Mouse (Mus musculus): ENCODE data around the gene Scp2. TPM values are rescaled to one million over a fixed set of nuclear protein-coding genes. Genes with fewer than 3 reads are reported as not detected.

Scp2 gene
- polyA plus RNA-seq, 1 experiment from 2014 or later, result 189 TPM

GRCm38 (mm10) chr4:108071235-108071901 is 73.4 kb downstream of the Scp2 start:
- Histone ChIP-seq H3K27ac (ENCODE audit: low read length) (peak overlapping the region; percentile 66), H3K4me1 (ENCODE audit: control insufficient read depth, insufficient read depth, low read length) (peaks cover 9% of the 10 kb centered on the region), H3K9me3 (replicated peaks; ENCODE audit: control insufficient read depth, low read length) (no peaks in the 10 kb centered on the region), H3K4me3 (ENCODE audit: low read length) (peak overlapping the region; percentile 66), H3K27me3 (ENCODE audit: control insufficient read depth, insufficient read depth, low read length) (no peaks in the 10 kb centered on the region), H3K9ac (ENCODE audit: low read length) (peak overlapping the region; percentile 76), H3K36me3 (ENCODE audit: control insufficient read depth, insufficient read depth) (peaks cover 3% of the 10 kb centered on the region; the same call in 1 of the 2 replicates), H3K4me2 (ENCODE audit: low read depth, low read length) (peak overlapping the region; percentile 80)
- ATAC-seq (replicated peaks; ENCODE audit: extremely low read depth, insufficient read depth, low FRiP score), result peak; percentile 95
- 3% methylated on average over 26 of the region's 26 CpGs for WGBS

DNA sequence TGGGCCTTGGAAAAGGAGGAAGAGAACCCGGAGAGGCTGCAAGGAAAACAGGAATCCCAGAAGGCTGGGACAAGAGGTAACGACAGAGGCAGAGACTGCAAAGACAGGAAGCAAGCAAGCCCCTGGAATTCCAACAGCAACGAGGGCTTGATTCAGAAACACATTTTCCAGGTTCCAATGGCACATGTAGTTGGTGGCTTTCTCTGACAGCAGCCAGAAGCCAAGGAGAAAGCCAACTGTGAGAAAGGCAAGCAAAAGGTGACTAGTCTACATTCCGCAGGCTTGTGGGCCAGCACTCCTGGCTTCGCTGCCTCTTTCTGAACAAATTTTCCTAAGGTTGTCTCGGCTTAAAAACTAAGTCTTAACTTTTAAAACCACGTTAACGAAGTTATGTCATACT is 74.1 kb downstream of the Scp2 start:
- Histone ChIP-seq H3K4me2 (ENCODE audit: low read depth, low read length) (peak overlapping the region; percentile 80), H3K9me3 (replicated peaks; ENCODE audit: control insufficient read depth, low read length) (no peaks in the 10 kb centered on the region), H3K4me3 (ENCODE audit: low read length) (peak overlapping the region; percentile 66), H3K4me1 (ENCODE audit: control insufficient read depth, insufficient read depth, low read length) (peaks cover 9% of the 10 kb centered on the region), H3K36me3 (ENCODE audit: control insufficient read depth, insufficient read depth) (peaks cover 6% of the 10 kb centered on the region; the same call in 1 of the 2 replicates), H3K27ac (ENCODE audit: low read length) (peak overlapping the region; percentile 66), H3K27me3 (ENCODE audit: control insufficient read depth, insufficient read depth, low read length) (no peaks in the 10 kb centered on the region), H3K9ac (ENCODE audit: low read length) (peak overlapping the region; percentile 76)
- no peak for ATAC-seq (replicated peaks; ENCODE audit: extremely low read depth, insufficient read depth, low FRiP score)
- whole genome bisulfite sequencing, result 6% methylated on average over 8 of the region's 8 CpGs

- peak overlapping the region; percentile 76 for H3K9ac ChIP-seq (ENCODE audit: low read length)
- H3K27ac ChIP-seq (ENCODE audit: low read length), result peak overlapping the region; percentile 66; the same call in 1 of the 2 replicates
- peak overlapping the region; percentile 66 for H3K4me3 ChIP-seq (ENCODE audit: low read length)
- H3K27me3 ChIP-seq (ENCODE audit: control insufficient read depth, insufficient read depth, low read length), result no peaks in the 10 kb centered on the region
- no peak for ATAC-seq (replicated peaks; ENCODE audit: extremely low read depth, insufficient read depth, low FRiP score)
- WGBS, result 53% methylated on average over 4 of the region's 4 CpGs
- H3K4me1 ChIP-seq (ENCODE audit: control insufficient read depth, insufficient read depth, low read length), result peaks cover 11% of the 10 kb centered on the region
- no peaks in the 10 kb centered on the region for H3K9me3 ChIP-seq (replicated peaks; ENCODE audit: control insufficient read depth, low read length)
- H3K4me2 ChIP-seq (ENCODE audit: low read depth, low read length), result peak overlapping the region; percentile 80
- H3K36me3 ChIP-seq (ENCODE audit: control insufficient read depth, insufficient read depth), result peaks cover 6% of the 10 kb centered on the region; the same call in 1 of the 2 replicates
Measured at GRCm38 (mm10) chr4:108070286-108070685, 74.5 kb downstream of the Scp2 start.

- Histone ChIP-seq H3K9me3 (replicated peaks; ENCODE audit: control insufficient read depth, low read length) (no peaks in the 10 kb centered on the region), H3K36me3 (ENCODE audit: control insufficient read depth, insufficient read depth) (peaks cover 6% of the 10 kb centered on the region), H3K27me3 (ENCODE audit: control insufficient read depth, insufficient read depth, low read length) (no peaks in the 10 kb centered on the region), H3K27ac (ENCODE audit: low read length) (no peak overlapping the region), H3K4me2 (ENCODE audit: low read depth, low read length) (no peak overlapping the region), H3K4me1 (ENCODE audit: control insufficient read depth, insufficient read depth, low read length) (peaks cover 12% of the 10 kb centered on the region), H3K9ac (ENCODE audit: low read length) (no peak overlapping the region), H3K4me3 (ENCODE audit: low read length) (no peak overlapping the region)
- no peak for ATAC-seq (replicated peaks; ENCODE audit: extremely low read depth, insufficient read depth, low FRiP score)
- 80% methylated on average over 2 of the region's 2 CpGs for WGBS
Measured at GRCm38 (mm10) chr4:108068081-108068480, 76.7 kb downstream of the Scp2 start.

DNA sequence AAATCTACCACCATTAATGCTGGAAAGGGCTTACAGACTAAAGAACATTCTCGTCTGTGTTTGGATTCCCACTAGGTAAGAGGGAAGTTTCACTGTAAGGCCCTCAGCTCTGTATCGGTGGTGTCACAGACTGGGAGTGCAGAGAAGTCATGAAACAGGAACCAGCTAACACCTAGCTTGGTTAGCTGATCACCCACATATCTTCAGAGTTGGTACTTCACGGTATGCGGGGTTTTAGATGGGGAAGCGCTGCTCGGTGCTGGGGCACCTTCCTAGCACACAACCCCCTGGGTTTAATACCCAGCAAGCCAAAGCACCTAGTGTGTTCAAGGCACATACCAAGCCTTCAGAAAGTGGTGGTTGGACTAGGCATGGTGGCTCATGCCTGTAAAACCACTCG is 77.5 kb downstream of the Scp2 start:
- Histone ChIP-seq H3K4me3 (ENCODE audit: low read length) (no peak overlapping the region), H3K36me3 (ENCODE audit: control insufficient read depth, insufficient read depth) (peaks cover 13% of the 10 kb centered on the region), H3K27ac (ENCODE audit: low read length) (no peak overlapping the region), H3K9ac (ENCODE audit: low read length) (no peak overlapping the region), H3K4me1 (ENCODE audit: control insufficient read depth, insufficient read depth, low read length) (peaks cover 12% of the 10 kb centered on the region), H3K27me3 (ENCODE audit: control insufficient read depth, insufficient read depth, low read length) (no peaks in the 10 kb centered on the region), H3K4me2 (ENCODE audit: low read depth, low read length) (no peak overlapping the region), H3K9me3 (replicated peaks; ENCODE audit: control insufficient read depth, low read length) (no peaks in the 10 kb centered on the region)
- 87% methylated on average over 7 of the region's 7 CpGs for WGBS
- no peak for ATAC-seq (replicated peaks; ENCODE audit: extremely low read depth, insufficient read depth, low FRiP score)

GRCm38 (mm10) chr4:108066569-108066968 is 78.2 kb downstream of the Scp2 start:
- Histone ChIP-seq H3K4me3 (ENCODE audit: low read length) (no peak overlapping the region), H3K4me1 (ENCODE audit: control insufficient read depth, insufficient read depth, low read length) (peaks cover 12% of the 10 kb centered on the region), H3K36me3 (ENCODE audit: control insufficient read depth, insufficient read depth) (peaks cover 17% of the 10 kb centered on the region), H3K4me2 (ENCODE audit: low read depth, low read length) (no peak overlapping the region), H3K9ac (ENCODE audit: low read length) (no peak overlapping the region), H3K27ac (ENCODE audit: low read length) (no peak overlapping the region), H3K27me3 (ENCODE audit: control insufficient read depth, insufficient read depth, low read length) (no peaks in the 10 kb centered on the region), H3K9me3 (replicated peaks; ENCODE audit: control insufficient read depth, low read length) (no peaks in the 10 kb centered on the region)
- no peak for ATAC-seq (replicated peaks; ENCODE audit: extremely low read depth, insufficient read depth, low FRiP score)
- 87% methylated on average over 4 of the region's 4 CpGs for WGBS

GRCm38 (mm10) chr4:108065176-108065844 is 79.5 kb downstream of the Scp2 start:
- no peaks in the 10 kb centered on the region for H3K27me3 ChIP-seq (ENCODE audit: control insufficient read depth, insufficient read depth, low read length)
- H3K4me1 ChIP-seq (ENCODE audit: control insufficient read depth, insufficient read depth, low read length), result peaks cover 10% of the 10 kb centered on the region
- H3K4me2 ChIP-seq (ENCODE audit: low read depth, low read length), result no peak overlapping the region
- no peak overlapping the region for H3K27ac ChIP-seq (ENCODE audit: low read length)
- no peak overlapping the region for H3K4me3 ChIP-seq (ENCODE audit: low read length)
- H3K9me3 ChIP-seq (replicated peaks; ENCODE audit: control insufficient read depth, low read length), result no peaks in the 10 kb centered on the region
- WGBS, result 45% methylated on average over 2 of the region's 2 CpGs
- ATAC-seq (replicated peaks; ENCODE audit: extremely low read depth, insufficient read depth, low FRiP score), result no peak
- H3K36me3 ChIP-seq (ENCODE audit: control insufficient read depth, insufficient read depth), result peaks cover 18% of the 10 kb centered on the region
- H3K9ac ChIP-seq (ENCODE audit: low read length), result no peak overlapping the region

DNA sequence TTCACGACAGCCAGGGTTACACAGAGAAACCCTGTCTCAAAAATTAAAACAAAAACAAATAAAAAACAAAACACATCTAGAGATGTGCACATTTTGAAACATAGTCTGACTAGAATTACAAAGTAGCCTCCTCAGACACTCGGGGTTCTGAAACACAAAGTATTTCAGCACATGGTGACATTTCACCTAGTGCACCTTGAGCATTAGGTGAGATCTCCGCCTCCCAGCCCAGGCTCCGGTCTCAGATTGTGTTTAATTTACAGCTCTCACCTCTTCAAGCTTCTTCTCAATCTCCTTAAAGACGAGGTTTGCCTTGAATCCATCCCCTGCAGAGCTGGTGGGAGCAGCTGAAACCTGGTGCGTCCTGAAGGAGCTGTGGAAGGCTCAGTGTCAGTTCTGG is 81.2 kb downstream of the Scp2 start:
- H3K36me3 ChIP-seq (ENCODE audit: control insufficient read depth, insufficient read depth), result peaks cover 18% of the 10 kb centered on the region
- no peak for ATAC-seq (replicated peaks; ENCODE audit: extremely low read depth, insufficient read depth, low FRiP score)
- no peak overlapping the region for H3K27ac ChIP-seq (ENCODE audit: low read length)
- no peaks in the 10 kb centered on the region for H3K9me3 ChIP-seq (replicated peaks; ENCODE audit: control insufficient read depth, low read length)
- H3K4me3 ChIP-seq (ENCODE audit: low read length), result no peak overlapping the region
- H3K4me1 ChIP-seq (ENCODE audit: control insufficient read depth, insufficient read depth, low read length), result 0 out of 2 replicates have a peak, but pooled peaks cover 3% of the 10 kb centered on the region
- H3K4me2 ChIP-seq (ENCODE audit: low read depth, low read length), result no peak overlapping the region
- no peaks in the 10 kb centered on the region for H3K27me3 ChIP-seq (ENCODE audit: control insufficient read depth, insufficient read depth, low read length)
- no peak overlapping the region for H3K9ac ChIP-seq (ENCODE audit: low read length)
- 77% methylated on average over 6 of the region's 6 CpGs for WGBS

DNA sequence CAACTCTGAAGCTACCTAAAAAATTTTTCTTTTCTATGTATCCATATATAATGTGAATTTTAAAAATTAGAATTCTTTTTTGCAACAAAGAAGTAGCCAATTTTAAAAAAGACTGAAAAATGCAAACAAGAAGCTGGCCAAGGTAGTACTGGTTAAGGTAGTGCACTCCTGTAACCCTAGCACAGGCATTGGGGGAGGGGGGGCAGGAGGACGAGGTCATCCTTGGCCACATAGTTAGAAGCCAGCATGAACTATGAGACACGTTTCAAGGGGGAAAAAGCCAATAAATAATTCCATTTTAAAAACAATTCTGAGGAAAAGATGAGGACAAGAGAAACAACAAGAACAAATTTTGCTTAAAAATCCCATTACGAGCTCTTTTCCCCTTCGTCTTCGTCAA is 82.3 kb downstream of the Scp2 start:
- Histone ChIP-seq H3K4me3 (ENCODE audit: low read length) (no peak overlapping the region), H3K9me3 (replicated peaks; ENCODE audit: control insufficient read depth, low read length) (no peaks in the 10 kb centered on the region), H3K4me1 (ENCODE audit: control insufficient read depth, insufficient read depth, low read length) (0 out of 2 replicates have a peak, but pooled peaks cover 3% of the 10 kb centered on the region), H3K27ac (ENCODE audit: low read length) (no peak overlapping the region), H3K9ac (ENCODE audit: low read length) (no peak overlapping the region), H3K4me2 (ENCODE audit: low read depth, low read length) (no peak overlapping the region), H3K36me3 (ENCODE audit: control insufficient read depth, insufficient read depth) (peaks cover 15% of the 10 kb centered on the region), H3K27me3 (ENCODE audit: control insufficient read depth, insufficient read depth, low read length) (no peaks in the 10 kb centered on the region)
- WGBS, result 92% methylated on average over 5 of the region's 5 CpGs
- ATAC-seq (replicated peaks; ENCODE audit: extremely low read depth, insufficient read depth, low FRiP score), result no peak
